Mouse (Mus musculus): ENCODE results near the gene Txndc12.

DNA sequence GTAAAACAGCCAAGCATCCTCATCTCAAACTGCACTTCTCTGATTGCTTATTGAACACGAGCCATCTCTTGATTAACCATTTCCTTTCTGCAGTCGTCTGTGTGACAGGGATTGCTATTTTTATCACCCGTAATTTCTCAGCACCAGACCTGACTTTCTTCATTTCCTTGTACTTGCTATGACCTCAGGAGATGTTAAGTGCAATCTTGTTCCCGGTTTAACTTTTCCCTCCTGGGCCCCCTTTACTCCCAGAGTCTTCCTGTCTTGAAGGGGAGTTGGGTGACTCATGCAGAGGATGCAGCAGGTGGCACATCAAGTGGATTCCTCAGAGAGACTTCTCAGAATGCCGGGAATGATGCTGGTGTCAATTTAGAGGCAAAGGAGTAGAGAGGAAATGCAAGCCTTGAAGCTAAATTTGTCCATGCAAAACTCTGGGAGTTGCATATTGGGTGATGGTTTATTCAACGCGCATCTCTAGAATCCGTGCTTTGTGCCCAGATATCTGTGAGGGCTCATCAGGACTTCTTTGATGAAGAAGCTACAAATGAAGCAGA, 75.5 kb downstream of the Txndc12 start:
- TF ChIP-seq CTCF (IDR thresholded peaks at IDR 0.05; ENCODE audit: extremely low read depth, insufficient read depth, insufficient read length, insufficient replicate concordance): no peak
- TF ChIP-seq POLR2A (IDR thresholded peaks at IDR 0.05; ENCODE audit: low read depth, low read length): no peak
